In the genomic region with DNA sequence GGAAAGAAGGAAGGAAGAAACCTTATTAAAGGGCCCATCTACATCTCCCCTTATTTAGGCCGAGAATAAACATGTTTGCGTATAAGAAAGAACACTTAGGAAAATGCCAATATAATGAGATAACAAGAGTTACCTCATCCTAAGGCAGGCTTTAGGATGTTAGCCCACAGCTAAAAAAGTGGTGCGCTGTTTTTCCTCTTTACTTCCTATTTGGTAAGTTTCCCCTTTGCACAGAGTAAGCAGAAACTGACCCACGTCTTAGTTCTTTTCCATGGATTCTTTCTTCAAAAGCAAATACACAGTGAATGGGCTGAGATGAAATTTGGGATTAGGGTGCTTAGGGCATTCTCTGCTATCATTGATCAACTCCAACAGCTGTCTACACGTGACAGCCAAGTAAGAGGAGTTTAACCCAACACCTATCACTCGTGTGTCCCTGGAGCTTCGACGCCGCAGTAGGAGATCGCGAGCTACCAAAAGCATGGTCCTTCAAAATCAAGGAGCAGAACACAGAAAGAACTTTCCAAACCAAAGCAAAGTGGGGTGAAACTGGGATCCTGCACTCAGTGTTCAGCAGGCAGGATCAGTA, we compare ENCODE assay signal across 7 mouse cellular contexts. TPM values are rescaled to one million over a fixed set of nuclear protein-coding genes. Genes with fewer than 3 reads are reported as not detected.
DNase-seq lines count a peak whose midpoint lies in the region; ATAC-seq and TF ChIP-seq lines count a peak whose summit lies in the region.

No protein-coding gene starts in this region.

- no peaks in the 10 kb centered on the region for H3K79me3 ChIP-seq in C2C12 (ENCODE audit: low read depth)

- no peak for ATAC-seq in forebrain, embryonic 15.5 days (replicated peaks)
- ATAC-seq in liver, embryonic 13.5 days (ENCODE audit: low read depth) = peak; percentile 41; the same call in 1 of the 2 replicates
- peak; percentile 10; the same call in 1 of the 2 replicates for ATAC-seq in stomach, postnatal 0 days (ENCODE audit: low FRiP score, low TSS enrichment)

- peak overlapping the region; percentile 65 for H3K4me2 ChIP-seq in forebrain, embryonic 15.5 days (replicated peaks)
- H3K4me2 ChIP-seq in liver, embryonic 13.5 days = peak overlapping the region; percentile 88
- H3K4me2 ChIP-seq in stomach, postnatal 0 days (replicated peaks; ENCODE audit: low read depth) = peak overlapping the region; percentile 88

- no peak for TF ChIP-seq EP300 in stomach, postnatal 0 days (optimal IDR thresholded peaks at IDR 0.05)

- no peaks in the 10 kb centered on the region for H3K36me3 ChIP-seq in C2C12 (ENCODE audit: control insufficient read depth, insufficient read depth)
- H3K36me3 ChIP-seq in forebrain, embryonic 15.5 days = no peaks in the 10 kb centered on the region
- H3K36me3 ChIP-seq in liver, embryonic 13.5 days = no peaks in the 10 kb centered on the region
- H3K36me3 ChIP-seq in stomach, postnatal 0 days (ENCODE audit: control insufficient read depth, insufficient read depth, low read length) = no peaks in the 10 kb centered on the region

- peak overlapping the region; percentile 41 for H3ac ChIP-seq in C2C12 (ENCODE audit: control insufficient read depth, insufficient read length, low read depth)

- peaks cover 15% of the 10 kb centered on the region for H3K4me1 ChIP-seq in forebrain, embryonic 15.5 days
- peaks cover 18% of the 10 kb centered on the region for H3K4me1 ChIP-seq in liver, embryonic 13.5 days (replicated peaks)
- no peaks in the 10 kb centered on the region for H3K4me1 ChIP-seq in stomach, postnatal 0 days (replicated peaks; ENCODE audit: control insufficient read depth, insufficient read depth)

- no peak overlapping the region for H3K27ac ChIP-seq in forebrain, embryonic 15.5 days (replicated peaks)
- H3K27ac ChIP-seq in liver, embryonic 13.5 days = peak overlapping the region; percentile 68
- H3K27ac ChIP-seq in stomach, postnatal 0 days (replicated peaks) = peak overlapping the region; percentile 63

- H3K9ac ChIP-seq in forebrain, embryonic 15.5 days (replicated peaks) = peak overlapping the region; percentile 29; the same call in 1 of the 2 replicates
- peak overlapping the region; percentile 69 for H3K9ac ChIP-seq in liver, embryonic 13.5 days
- H3K9ac ChIP-seq in stomach, postnatal 0 days (ENCODE audit: low read length) = peak overlapping the region; percentile 43

- H3K9me3 ChIP-seq in forebrain, embryonic 15.5 days = no peaks in the 10 kb centered on the region
- H3K9me3 ChIP-seq in liver, embryonic 13.5 days (replicated peaks) = no peaks in the 10 kb centered on the region
- no peaks in the 10 kb centered on the region for H3K9me3 ChIP-seq in stomach, postnatal 0 days (ENCODE audit: control insufficient read depth, low read length)

- no peaks in the 10 kb centered on the region for H3K79me2 ChIP-seq in C2C12 (ENCODE audit: control insufficient read depth, insufficient read depth)

- H3K4me3 ChIP-seq in C2C12 (ENCODE audit: insufficient read depth, poor library complexity, severe bottlenecking) = peak overlapping the region; percentile 18
- peak overlapping the region; percentile 35 for H3K4me3 ChIP-seq in forebrain, embryonic 15.5 days
- peak overlapping the region; percentile 68 for H3K4me3 ChIP-seq in liver, embryonic 13.5 days (replicated peaks)
- peak overlapping the region; percentile 52 for H3K4me3 ChIP-seq in stomach, postnatal 0 days (ENCODE audit: low read depth, low read length)

- DNase-seq in 416B (ENCODE audit: low read depth) = peak; percentile 65
- no peak for DNase-seq in liver, embryonic 13.5 days
- DNase-seq in stomach, postnatal 0 days (ENCODE audit: low spot score) = no peak
- DNase-seq in adrenal gland, postnatal 25 days = no peak
- DNase-seq in frontal cortex, adult 2 months (ENCODE audit: extremely low spot score in 1 of 2, low spot score in 1 of 2) = no peak

- no peaks in the 10 kb centered on the region for H3K27me3 ChIP-seq in C2C12 (ENCODE audit: control insufficient read depth, insufficient read depth, insufficient read length)
- H3K27me3 ChIP-seq in forebrain, embryonic 15.5 days = no peaks in the 10 kb centered on the region
- H3K27me3 ChIP-seq in liver, embryonic 13.5 days = no peaks in the 10 kb centered on the region
- no peaks in the 10 kb centered on the region for H3K27me3 ChIP-seq in stomach, postnatal 0 days (ENCODE audit: control insufficient read depth, insufficient read depth, low read length)

- TF ChIP-seq CTCF in C2C12 (IDR thresholded peaks at IDR 0.05; ENCODE audit: control insufficient read depth, insufficient read depth, insufficient read length) = no peak
- no peak for TF ChIP-seq CTCF in stomach, postnatal 0 days (IDR thresholded peaks at IDR 0.05; ENCODE audit: low read depth)

- WGBS in forebrain, embryonic 15.5 days = 46% methylated on average over 11 of the region's 11 CpGs
- 24% methylated on average over 11 of the region's 11 CpGs for WGBS in liver, embryonic 13.5 days (ENCODE audit: insufficient replicate concordance)
- 27% methylated on average over 11 of the region's 11 CpGs for WGBS in stomach, postnatal 0 days

TF ChIP-seq in C2C12, 6 proteins besides CTCF, POLR2A, EP300 and RAD21:
- no peak for TF ChIP-seq CEBPB (IDR thresholded peaks at IDR 0.05; ENCODE audit: low read depth)
- TF ChIP-seq MYOG (IDR thresholded peaks at IDR 0.05; ENCODE audit: control insufficient read depth, extremely low read depth, insufficient read length) = no peak
- peak; percentile 10 for TF ChIP-seq USF1 (IDR thresholded peaks at IDR 0.05; ENCODE audit: low read depth)
- no peak for TF ChIP-seq MAX (IDR thresholded peaks at IDR 0.05)
- TF ChIP-seq MYOD1 (IDR thresholded peaks at IDR 0.05; ENCODE audit: control insufficient read depth, insufficient read length, low read depth) = no peak
- TF ChIP-seq FOSL1 (IDR thresholded peaks at IDR 0.05; ENCODE audit: insufficient read depth, low read length, poor library complexity, severe bottlenecking) = no peak

RNA-seq across cellular contexts. Expression of a gene that starts 7.6 kb away (rescaled TPM):
- 18.4 TPM for polyA plus RNA-seq in C2C12 (2012; fragmentation: generic; extraction: Trizol)
- 24.7 and 25.8 TPM in 2 replicates for polyA plus RNA-seq in forebrain, embryonic 15.5 days (2015; fragmentation: Nextera tagmentation; extraction: Ambion mirVana)
- 18.6 and 20.7 TPM in 2 replicates for polyA plus RNA-seq in liver, embryonic 13.5 days (2015; fragmentation: Nextera tagmentation; extraction: Ambion mirVana)
- 7.0 and 7.6 TPM in 2 replicates for polyA plus RNA-seq in stomach, postnatal 0 days (2015; fragmentation: Nextera tagmentation; extraction: Ambion mirVana)
- total RNA-seq in adrenal gland, postnatal 25 days (2021) = 65.3 and 70.3 TPM in 2 replicates
- polyA plus RNA-seq in frontal cortex, adult 2 months (2012; rRNA removed) = 32.1 and 33.8 TPM in 2 replicates

Comparison
In these comparisons a context has a peak if more than half of its experiments do, and no peak if none do; other contexts are left out.
1. H3K4me3 ChIP-seq: peak in every context shown above with its lines; median percentile 68 in liver, embryonic 13.5 days; 52 in stomach, postnatal 0 days; 35 in forebrain, embryonic 15.5 days; 18 in C2C12.